Mouse (Mus musculus): ENCODE results near the gene Racgap1. TPM values are rescaled to one million over a fixed set of nuclear protein-coding genes. Genes with fewer than 3 reads are reported as not detected.

Racgap1 gene
- 74.3 TPM for polyA plus RNA-seq (2021)

DNA sequence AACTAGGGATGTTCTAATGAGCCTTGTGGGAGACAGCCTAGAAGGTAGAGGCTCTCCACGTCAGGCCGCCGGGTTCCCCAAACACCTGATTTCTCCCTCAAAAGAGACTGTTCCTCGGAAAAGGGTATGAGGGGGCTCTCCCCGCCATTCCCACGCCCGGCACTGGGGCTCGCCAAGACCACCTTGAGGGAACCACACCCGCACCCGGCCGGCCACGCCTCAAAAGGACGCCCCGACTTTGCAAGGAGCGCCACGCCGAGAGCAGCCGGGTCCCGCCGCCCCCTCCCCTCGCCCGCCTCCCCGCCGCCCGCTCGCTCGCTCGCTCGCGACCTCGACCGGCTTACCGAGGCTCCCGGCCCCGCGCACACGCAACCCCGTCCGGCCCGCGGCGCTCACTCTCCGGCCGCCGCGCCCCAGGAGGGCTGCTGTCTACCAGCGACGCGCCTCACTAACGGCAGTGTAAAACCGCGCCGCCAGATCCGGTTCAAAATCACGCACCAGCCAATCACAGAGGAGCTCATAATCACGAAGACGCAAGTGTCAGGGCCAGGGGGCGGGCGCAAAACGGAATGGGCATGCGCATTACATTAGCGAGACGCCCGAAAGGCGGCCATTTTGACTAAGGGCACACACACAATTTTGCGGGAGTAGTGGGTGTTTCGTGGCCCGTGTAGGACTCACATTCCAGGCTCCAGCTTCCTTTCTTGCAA lies at the start of gene Racgap1:
Racgap1 (minus strand) TSS at position 494 of the 710 bp plus-strand sequence.
- no peaks in the 10 kb centered on the region for H3K27me3 ChIP-seq
- POLR2A ChIA-PET = no interaction called here
- in situ Hi-C loops (cut with MboI; ENCODE audit: low pct_unique_long_range_greater_than_20kb) = no loop called here
- CTCF ChIA-PET = interaction anchor here (0.6 to 2.7 kb wide), 4 partner anchors 19 to 55 kb away, joined by 3 to 7 read pairs (median 6); no protein-coding TSS in a partner anchor
- no peak for TF ChIP-seq CTCF (IDR thresholded peaks at IDR 0.05)
- peak; percentile 77 for ATAC-seq
- peak; percentile 71 for DNase-seq (ENCODE audit: low read depth, low spot score)

DNA sequence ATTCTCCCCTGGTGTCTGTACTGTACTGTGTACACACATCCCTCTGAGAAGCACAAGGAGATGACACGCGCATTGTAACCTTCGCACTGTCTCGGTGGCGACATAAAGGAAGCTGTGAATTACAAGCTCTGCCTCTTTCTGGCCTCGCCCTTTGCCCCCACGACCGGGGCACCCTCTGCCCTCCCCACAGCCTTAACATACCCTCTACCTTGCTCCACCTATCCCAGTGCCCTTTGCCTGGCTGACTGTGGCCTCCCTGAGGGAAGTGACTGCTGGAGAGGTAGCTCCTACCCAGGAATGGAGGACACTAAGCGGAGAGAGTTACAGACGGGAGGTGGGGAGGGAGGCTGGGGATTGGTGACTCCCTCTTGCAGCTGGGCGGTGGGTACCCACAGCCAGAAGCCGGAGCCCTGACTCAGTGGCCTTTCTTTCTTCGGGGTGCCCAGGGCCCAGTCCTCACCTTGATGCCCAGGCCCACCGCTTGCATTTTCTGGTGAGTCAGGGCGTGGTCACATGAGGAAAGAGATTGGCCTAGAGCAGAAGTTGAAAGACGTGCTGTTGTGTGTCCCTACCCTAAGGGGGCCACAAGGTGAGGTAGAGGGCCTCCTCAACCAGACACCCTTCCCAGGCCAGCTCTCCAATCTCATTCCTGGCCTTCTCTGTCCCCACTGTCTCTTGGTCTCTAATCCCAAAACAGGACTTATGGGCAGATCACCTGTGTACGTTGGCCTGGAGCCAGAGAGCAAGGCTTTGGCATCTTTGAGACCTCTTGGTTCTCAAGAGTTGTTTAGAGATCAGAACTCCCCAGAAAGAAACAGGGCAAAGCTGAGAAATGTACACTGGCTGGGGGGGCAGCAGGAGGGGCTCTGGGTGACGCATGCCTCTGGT lies 49.0 kb upstream of the Racgap1 start:
- in situ Hi-C loops (cut with MboI; ENCODE audit: low pct_unique_long_range_greater_than_20kb) = no loop called here
- ATAC-seq (no peak), DNase-seq (ENCODE audit: low read depth, low spot score) (no peak)

DNA sequence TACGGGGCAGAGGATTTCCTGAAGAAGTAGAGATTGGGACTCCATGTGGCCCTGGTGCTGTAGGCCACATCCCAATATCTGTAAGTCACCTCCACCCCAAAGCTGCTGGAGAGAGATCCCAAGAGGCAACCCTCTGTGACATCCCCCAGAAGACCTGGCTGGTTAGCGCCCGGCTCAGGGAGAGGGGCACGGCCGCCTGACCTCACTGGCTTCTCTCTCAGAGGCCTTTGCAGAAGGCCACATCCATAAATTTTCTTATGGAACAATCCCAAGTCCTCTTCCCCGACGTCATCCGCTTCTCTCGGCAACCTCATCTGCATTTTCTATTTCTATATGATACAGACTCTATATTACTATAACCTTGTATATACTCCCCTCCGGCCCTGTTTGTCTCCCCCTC lies 48.3 kb upstream of the Racgap1 start:
- ChIA-PET CTCF (interaction anchor here (1.2 kb wide), 1 partner anchor 11 kb away, joined by 5 read pairs; no protein-coding TSS in a partner anchor), POLR2A (no interaction called here)
- H3K27me3 ChIP-seq = no peaks in the 10 kb centered on the region
- TF ChIP-seq CTCF (IDR thresholded peaks at IDR 0.05) = no peak
- ATAC-seq (no peak), DNase-seq (ENCODE audit: low read depth, low spot score) (no peak)
- in situ Hi-C loops (cut with MboI; ENCODE audit: low pct_unique_long_range_greater_than_20kb) = no loop called here

More for the DNA sequence above, 49.0 kb upstream of the Racgap1 start:
- CTCF ChIA-PET = interaction anchor here (1.2 kb wide), 1 partner anchor 12 kb away, joined by 5 read pairs; no protein-coding TSS in a partner anchor
- no peak for TF ChIP-seq CTCF (IDR thresholded peaks at IDR 0.05)
- POLR2A ChIA-PET = interaction anchor here (0.8 kb wide), 1 partner anchor 23 kb away, joined by 3 read pairs; no protein-coding TSS in a partner anchor
- no peaks in the 10 kb centered on the region for H3K27me3 ChIP-seq

DNA sequence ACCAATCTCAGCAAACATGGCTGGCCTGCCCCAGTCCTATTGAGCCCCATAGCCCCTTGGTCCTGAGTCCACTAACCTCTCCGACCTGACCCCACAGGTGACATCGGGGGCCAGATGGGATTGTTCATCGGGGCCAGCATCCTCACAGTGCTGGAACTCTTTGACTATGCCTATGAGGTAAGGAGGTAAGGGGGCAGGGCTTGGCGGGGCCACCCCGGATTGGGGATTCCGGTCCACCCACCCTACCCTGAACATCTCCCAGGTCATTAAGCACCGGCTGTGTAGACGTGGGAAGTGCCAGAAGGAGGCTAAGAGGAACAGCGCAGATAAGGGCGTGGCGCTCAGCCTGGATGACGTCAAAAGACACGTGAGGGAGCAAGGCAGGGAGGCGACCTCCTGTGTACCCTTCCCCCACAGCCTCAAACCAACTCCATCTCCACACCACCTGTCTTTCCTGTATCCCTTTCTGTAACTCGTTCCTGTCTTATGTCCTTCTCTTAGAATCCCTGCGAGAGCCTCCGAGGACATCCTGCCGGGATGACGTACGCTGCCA lies 47.2 kb upstream of the Racgap1 start:
- no peak for TF ChIP-seq CTCF (IDR thresholded peaks at IDR 0.05)
- POLR2A ChIA-PET = no interaction called here
- CTCF ChIA-PET = no interaction called here
- no peaks in the 10 kb centered on the region for H3K27me3 ChIP-seq
- in situ Hi-C loops (cut with MboI; ENCODE audit: low pct_unique_long_range_greater_than_20kb) = no loop called here
- ATAC-seq = no peak
- DNase-seq (ENCODE audit: low read depth, low spot score) = no peak

DNA sequence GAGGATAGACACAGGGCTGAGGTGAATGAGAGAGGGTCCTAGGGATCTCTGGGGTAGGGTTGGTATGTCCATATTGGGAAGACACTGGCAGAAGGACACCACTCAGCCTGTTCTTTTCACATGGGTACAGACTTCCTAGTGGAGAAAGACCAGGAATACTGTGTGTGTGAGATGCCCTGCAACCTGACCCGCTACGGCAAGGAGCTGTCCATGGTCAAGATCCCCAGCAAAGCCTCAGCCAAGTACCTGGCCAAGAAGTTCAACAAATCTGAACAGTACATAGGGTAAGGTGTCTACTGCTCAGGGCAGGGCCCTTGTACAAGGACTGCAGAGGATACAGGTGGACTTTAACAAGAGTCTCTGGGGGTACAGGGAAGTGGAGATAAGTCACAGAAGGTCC lies 45.9 kb upstream of the Racgap1 start:
- in situ Hi-C loops (cut with MboI; ENCODE audit: low pct_unique_long_range_greater_than_20kb) = no loop called here
- no peak for TF ChIP-seq CTCF (IDR thresholded peaks at IDR 0.05)
- no peaks in the 10 kb centered on the region for H3K27me3 ChIP-seq
- DNase-seq (ENCODE audit: low read depth, low spot score) (no peak), ATAC-seq (no peak)
- POLR2A ChIA-PET = no interaction called here
- CTCF ChIA-PET = no interaction called here

DNA sequence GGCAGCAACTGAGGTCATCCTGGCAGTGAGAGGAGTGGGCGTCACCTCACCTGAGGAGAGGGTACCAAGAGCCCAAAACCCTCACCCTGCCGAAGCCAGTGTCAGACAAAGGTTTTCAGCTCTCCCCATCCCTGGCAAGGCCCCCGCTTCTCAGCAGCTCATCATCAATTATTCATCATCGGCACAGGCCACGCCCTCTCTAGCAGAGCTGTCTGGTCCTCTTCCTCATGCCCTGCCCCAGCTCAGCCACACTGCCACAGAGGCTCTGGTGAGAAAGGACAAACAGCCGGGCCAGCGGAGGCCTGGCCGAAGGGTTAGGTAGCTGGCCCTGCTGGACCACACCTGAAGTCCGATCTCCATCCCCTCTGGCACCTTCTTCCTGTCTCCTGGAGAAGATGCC lies 40.5 kb upstream of the Racgap1 start:
- ATAC-seq (no peak), DNase-seq (ENCODE audit: low read depth, low spot score) (no peak)
- ChIA-PET CTCF (interaction anchor here (0.9 to 2.6 kb wide), 4 partner anchors 9 to 96 kb away, joined by 3 to 13 read pairs (median 4); partner anchors contain the start of gene Aqp6), POLR2A (no interaction called here)
- TF ChIP-seq CTCF (IDR thresholded peaks at IDR 0.05) = no peak
- no peaks in the 10 kb centered on the region for H3K27me3 ChIP-seq
- in situ Hi-C loops (cut with MboI; ENCODE audit: low pct_unique_long_range_greater_than_20kb) = no loop called here

DNA sequence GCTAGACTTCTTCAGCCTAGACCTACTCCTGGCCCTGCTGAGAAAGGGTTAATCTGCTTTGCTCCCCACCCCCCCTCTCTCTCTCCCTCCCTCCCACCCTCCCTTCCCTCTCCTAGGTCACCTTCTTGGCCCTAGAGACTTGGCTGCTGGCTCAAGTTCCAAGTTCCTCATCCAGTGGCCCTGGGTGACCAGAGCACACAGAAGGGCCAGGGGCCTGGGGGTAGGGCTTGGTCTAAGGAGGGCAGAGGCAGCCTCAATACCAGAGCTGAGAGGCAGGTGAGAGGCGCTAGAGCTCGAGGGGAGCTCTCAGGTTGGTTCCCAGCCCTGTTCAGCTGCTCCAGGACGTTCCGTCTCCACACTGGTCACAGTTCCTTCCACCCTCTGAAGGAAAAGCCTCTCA lies 39.5 kb upstream of the Racgap1 start:
- in situ Hi-C loops (cut with MboI; ENCODE audit: low pct_unique_long_range_greater_than_20kb) = no loop called here
- ATAC-seq = no peak
- ChIA-PET CTCF (interaction anchor here (0.8 to 2.6 kb wide), 4 partner anchors 15 to 95 kb away, joined by 3 to 13 read pairs (median 4); partner anchors contain the start of gene Aqp6), POLR2A (interaction anchor here (0.6 kb wide), 1 partner anchor 10 kb away, joined by 6 read pairs; no protein-coding TSS in a partner anchor)
- H3K27me3 ChIP-seq = no peaks in the 10 kb centered on the region
- no peak for TF ChIP-seq CTCF (IDR thresholded peaks at IDR 0.05)
- no peak for DNase-seq (ENCODE audit: low read depth, low spot score)

DNA sequence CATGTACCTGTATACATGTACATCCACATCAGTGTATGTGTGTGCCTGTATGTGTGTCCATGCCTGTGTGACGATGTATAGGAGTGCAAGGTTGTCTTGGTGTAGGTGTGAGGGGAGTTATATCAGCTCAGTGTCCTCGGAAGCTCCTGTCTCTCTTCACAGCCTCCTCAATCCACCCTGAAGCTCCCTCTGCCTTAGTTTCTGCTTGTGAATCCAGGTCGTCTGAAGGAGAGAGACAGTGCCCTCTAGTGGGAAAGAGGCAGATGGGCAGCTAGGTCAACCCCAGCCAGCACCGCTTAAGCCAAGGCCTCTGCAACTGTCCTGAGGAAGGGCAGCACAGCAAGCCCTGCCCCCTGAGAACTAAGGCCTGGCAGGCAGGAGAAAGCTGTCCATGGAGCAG lies 37.3 kb upstream of the Racgap1 start:
- H3K27me3 ChIP-seq = no peaks in the 10 kb centered on the region
- POLR2A ChIA-PET = no interaction called here
- DNase-seq (ENCODE audit: low read depth, low spot score) (peak; percentile 17), ATAC-seq (peak; percentile 58)
- CTCF ChIA-PET = interaction anchor here (0.7 to 2.1 kb wide), 13 partner anchors 10 to 194 kb away, joined by 3 to 15 read pairs (median 4); partner anchors contain the start of gene Asic1
- TF ChIP-seq CTCF (IDR thresholded peaks at IDR 0.05) = peak; percentile 89
- in situ Hi-C loops (cut with MboI; ENCODE audit: low pct_unique_long_range_greater_than_20kb) = loop anchor here (5.0 to 10.0 kb wide), 2 partner anchors 196 to 226 kb away; no protein-coding TSS in a partner anchor

DNA sequence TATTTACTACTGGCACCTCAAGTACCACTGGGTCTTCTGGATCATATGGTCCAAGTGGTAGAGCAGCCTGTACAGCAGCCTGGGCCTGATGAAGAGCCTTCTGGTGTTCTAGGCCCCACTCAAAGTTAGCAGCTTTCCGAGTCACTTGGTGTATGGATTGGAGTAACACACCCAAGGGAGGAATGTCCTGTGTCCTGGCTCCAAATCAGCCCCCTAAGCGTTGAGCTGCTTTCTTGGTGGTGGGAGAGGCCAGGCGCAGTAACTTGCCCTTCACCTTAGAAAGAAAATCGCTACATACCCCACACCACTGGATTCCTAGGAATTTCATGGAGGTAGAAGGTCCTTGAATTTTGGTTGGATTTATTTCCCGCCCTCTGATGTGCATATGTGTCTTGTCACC lies 32.7 kb upstream of the Racgap1 start:
- no peak for TF ChIP-seq CTCF (IDR thresholded peaks at IDR 0.05)
- no peak for ATAC-seq
- POLR2A ChIA-PET = no interaction called here
- DNase-seq (ENCODE audit: low read depth, low spot score) = no peak
- CTCF ChIA-PET = interaction anchor here (1.0 to 1.5 kb wide), 4 partner anchors 10 to 213 kb away, joined by 3 to 5 read pairs (median 4); partner anchors contain the start of gene Cox14
- in situ Hi-C loops (cut with MboI; ENCODE audit: low pct_unique_long_range_greater_than_20kb) = loop anchor here (10.0 kb wide), 1 partner anchor 231 kb away; no protein-coding TSS in a partner anchor
- no peaks in the 10 kb centered on the region for H3K27me3 ChIP-seq

DNA sequence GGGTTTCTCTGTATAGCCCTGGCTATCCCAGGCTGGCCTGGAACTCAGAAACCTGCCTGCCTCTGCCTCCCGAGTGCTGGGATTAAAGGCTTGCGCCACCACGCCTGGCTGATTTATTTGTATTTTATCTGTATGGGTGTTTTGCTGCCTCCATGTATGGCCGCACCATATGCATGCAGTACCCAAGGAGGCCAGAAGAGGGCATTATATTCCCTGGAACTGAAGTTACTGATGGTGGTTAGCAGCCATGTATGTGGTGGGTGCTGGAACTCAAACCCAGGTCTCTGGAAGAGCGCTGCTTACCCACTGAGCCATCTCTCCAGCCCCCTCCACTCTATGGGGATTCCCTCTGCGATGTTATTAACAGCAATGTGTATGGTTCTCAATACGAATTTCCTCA lies 31.4 kb upstream of the Racgap1 start:
- peak; percentile 56 for TF ChIP-seq CTCF (IDR thresholded peaks at IDR 0.05)
- in situ Hi-C loops (cut with MboI; ENCODE audit: low pct_unique_long_range_greater_than_20kb) = loop anchor here (10.0 kb wide), 1 partner anchor 232 kb away; no protein-coding TSS in a partner anchor
- no peaks in the 10 kb centered on the region for H3K27me3 ChIP-seq
- POLR2A ChIA-PET = interaction anchor here (0.5 kb wide), 1 partner anchor 249 kb away, joined by 6 read pairs; no protein-coding TSS in a partner anchor
- DNase-seq (ENCODE audit: low read depth, low spot score) (no peak), ATAC-seq (no peak)
- CTCF ChIA-PET = interaction anchor here (1.0 to 1.5 kb wide), 3 partner anchors 9 to 14 kb away, joined by 3 to 5 read pairs (median 4); no protein-coding TSS in a partner anchor
